In the genomic region with DNA sequence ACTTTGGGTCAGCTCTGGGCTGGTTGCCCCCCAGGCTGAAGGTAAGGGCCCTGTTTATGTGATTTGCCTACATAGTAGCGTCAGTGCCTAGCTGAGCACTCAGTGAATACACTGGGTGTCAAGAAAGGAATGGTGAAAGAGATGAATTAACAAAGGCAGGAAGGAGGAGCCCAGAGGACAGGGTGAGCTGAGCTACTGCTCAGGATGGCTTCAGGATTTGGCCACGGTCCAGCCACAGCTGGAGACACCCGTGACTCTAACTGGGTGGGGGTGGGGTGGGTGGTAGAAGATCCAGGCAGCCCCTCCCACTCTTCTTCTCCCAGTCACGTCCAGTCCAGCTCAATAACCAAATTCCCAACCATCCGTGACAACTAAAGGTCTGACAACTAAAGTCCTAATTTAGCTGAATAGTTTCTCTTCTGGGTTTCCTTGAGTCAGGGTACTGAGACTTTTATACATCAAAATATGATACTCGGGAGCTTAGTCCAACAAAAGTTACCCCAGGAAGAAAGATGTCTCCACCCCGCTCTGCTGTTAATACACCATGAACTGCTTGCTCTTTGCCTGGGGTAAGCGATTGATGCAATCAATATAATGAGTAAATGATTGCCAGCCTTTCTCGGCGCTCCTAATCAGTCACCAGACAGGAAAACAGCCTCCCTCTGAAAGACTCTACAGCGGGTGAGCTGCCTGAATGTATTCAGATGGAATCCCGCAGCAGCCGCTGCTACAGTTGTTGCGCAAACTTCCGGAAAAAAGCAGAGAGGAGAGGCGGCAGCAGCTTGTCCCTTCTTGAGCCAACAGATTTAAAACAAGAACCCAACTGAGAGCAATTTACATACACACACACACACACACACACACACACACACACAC, we compare ENCODE assay signal across 8 mouse cellular contexts. TPM values are rescaled to one million over a fixed set of nuclear protein-coding genes. Genes with fewer than 3 reads are reported as not detected.
DNase-seq lines count a peak whose midpoint lies in the region; ATAC-seq and TF ChIP-seq lines count a peak whose summit lies in the region.

No protein-coding gene starts in this region.

- H3K9me3 ChIP-seq in liver, embryonic 12.5 days (replicated peaks) = no peaks in the 10 kb centered on the region
- H3K9me3 ChIP-seq in midbrain, postnatal 0 days (ENCODE audit: low read length) = no peaks in the 10 kb centered on the region

- peak overlapping the region; percentile 36; the same call in 1 of the 2 replicates for H3K9ac ChIP-seq in liver, embryonic 12.5 days
- no peak overlapping the region for H3K9ac ChIP-seq in midbrain, postnatal 0 days (replicated peaks; ENCODE audit: low read length, poor library complexity, severe bottlenecking)

- no peaks in the 10 kb centered on the region for H3K36me3 ChIP-seq in liver, embryonic 12.5 days
- no peaks in the 10 kb centered on the region for H3K36me3 ChIP-seq in midbrain, postnatal 0 days (ENCODE audit: insufficient read depth, low read length)

- peak overlapping the region; percentile 22 for H3K4me3 ChIP-seq in bone marrow, adult 2 months (replicated peaks; ENCODE audit: control insufficient read depth, low read depth, low read length)
- peak overlapping the region; percentile 11; the same call in 1 of the 2 replicates for H3K4me3 ChIP-seq in liver, embryonic 12.5 days
- H3K4me3 ChIP-seq in midbrain, postnatal 0 days (ENCODE audit: low read depth, low read length) = no peak overlapping the region

- intact Hi-C loops in gastrocnemius, postnatal 14 days (cut with DNase I; ENCODE audit: low total_unique reads) = no loop called here

- H3K27ac ChIP-seq in bone marrow, adult 2 months (ENCODE audit: control insufficient read depth, insufficient read depth, low read depth, low read length, poor library complexity) = no peak overlapping the region
- peak overlapping the region; percentile 69 for H3K27ac ChIP-seq in liver, embryonic 12.5 days
- H3K27ac ChIP-seq in midbrain, postnatal 0 days (ENCODE audit: low read depth, low read length) = no peak overlapping the region

- no peak for TF ChIP-seq CTCF in bone marrow, adult 2 months (IDR thresholded peaks at IDR 0.05; ENCODE audit: control insufficient read depth, insufficient read depth, low read length)
- TF ChIP-seq CTCF in midbrain, postnatal 0 days (IDR thresholded peaks at IDR 0.05) = no peak

- WGBS in bone marrow, adult 2 months = 8% methylated on average over 16 of the region's 16 CpGs
- 13% methylated on average over 16 of the region's 16 CpGs for WGBS in liver, embryonic 12.5 days (ENCODE audit: insufficient replicate concordance)
- 11% methylated on average over 16 of the region's 16 CpGs for WGBS in midbrain, postnatal 0 days

- peak; percentile 77 for ATAC-seq in frontal cortex, adult (ENCODE audit: low TSS enrichment)
- peak; percentile 25 for ATAC-seq in inflammation-experienced regulatory T-cells, adult 6 months
- peak; percentile 81 for ATAC-seq in liver, embryonic 12.5 days
- peak; percentile 56 for ATAC-seq in midbrain, postnatal 0 days (ENCODE audit: low FRiP score)
- ATAC-seq in monocyte, adult 5-6 weeks (replicated peaks; ENCODE audit: insufficient number of reproducible peaks, low FRiP score, low TSS enrichment, poor library complexity, severe bottlenecking) = no peak

- no peak for DNase-seq in frontal cortex, postnatal 10 days (ENCODE audit: low spot score in 2 of 2)
- peak; percentile 55 for DNase-seq in gastrocnemius, postnatal 14 days
- DNase-seq in midbrain, postnatal 0 days (ENCODE audit: low spot score) = peak; percentile 50

- peak overlapping the region; percentile 48 for H3K4me2 ChIP-seq in liver, embryonic 12.5 days
- peak overlapping the region; percentile 42 for H3K4me2 ChIP-seq in midbrain, postnatal 0 days (ENCODE audit: low read depth, low read length, poor library complexity, severe bottlenecking)

- no peak for TF ChIP-seq POLR2A in bone marrow, adult 2 months (IDR thresholded peaks at IDR 0.05; ENCODE audit: borderline replicate concordance, control insufficient read depth, low read depth, low read length)

- no peaks in the 10 kb centered on the region; the same call in 1 of the 2 replicates for H3K4me1 ChIP-seq in bone marrow, adult 2 months (ENCODE audit: control insufficient read depth, insufficient read depth, low read length)
- H3K4me1 ChIP-seq in liver, embryonic 12.5 days = peaks cover 21% of the 10 kb centered on the region
- H3K4me1 ChIP-seq in midbrain, postnatal 0 days (ENCODE audit: insufficient read depth, low read length) = no peaks in the 10 kb centered on the region

- 0 out of 2 replicates have a peak, but pooled peaks cover 2% of the 10 kb centered on the region for H3K27me3 ChIP-seq in liver, embryonic 12.5 days (replicated peaks)
- no peaks in the 10 kb centered on the region for H3K27me3 ChIP-seq in midbrain, postnatal 0 days (ENCODE audit: insufficient read depth, low read length)

RNA-seq across cellular contexts. Expression of a gene that starts 8.9 kb away (rescaled TPM):
- polyA plus RNA-seq in bone marrow, adult 2 months (2011; ENCODE audit: insufficient read depth, insufficient read length, low replicate concordance, missing spikeins) = 42.3 and 84.6 TPM in 2 replicates
- total RNA-seq in gastrocnemius, postnatal 14 days (2021) = 10 to 100 TPM; 46.3 to 61.9 TPM
- polyA plus RNA-seq in inflammation-experienced regulatory T-cells, adult 6 months (2017; shearing (Covaris generic)) = 100 to 1,000 TPM; 167 to 333 (median 215) TPM
- polyA plus RNA-seq in liver, embryonic 12.5 days (2016; fragmentation: Nextera tagmentation; extraction: Ambion mirVana) = 325 and 327 TPM in 2 replicates
- 675 and 762 TPM in 2 replicates for total RNA-seq in midbrain, postnatal 0 days (2014; rRNA removed)
- polyA plus RNA-seq in midbrain, postnatal 0 days (2015; fragmentation: Nextera tagmentation; extraction: Ambion mirVana) = 1,218 and 1,259 TPM in 2 replicates
- 211 to 254 TPM (median 218 TPM) in 3 replicates for total RNA-seq in monocyte, adult 5-6 weeks (2017)

RNA-seq across cellular contexts. Expression of a gene that starts 52.9 kb away (rescaled TPM):
- 18.2 and 45.1 TPM in 2 replicates for polyA plus RNA-seq in bone marrow, adult 2 months (2011; ENCODE audit: insufficient read depth, insufficient read length, low replicate concordance, missing spikeins)
- total RNA-seq in gastrocnemius, postnatal 14 days (2021) = 10 to 100 TPM; 23.8 to 26.7 TPM
- 10 to 100 TPM; 47.3 to 68.0 (median 67.7) TPM for polyA plus RNA-seq in inflammation-experienced regulatory T-cells, adult 6 months (2017; shearing (Covaris generic))
- polyA plus RNA-seq in liver, embryonic 12.5 days (2016; fragmentation: Nextera tagmentation; extraction: Ambion mirVana) = 24.9 and 28.0 TPM in 2 replicates
- 17.0 and 23.7 TPM in 2 replicates for total RNA-seq in midbrain, postnatal 0 days (2014; rRNA removed)
- 10.3 and 11.4 TPM in 2 replicates for polyA plus RNA-seq in midbrain, postnatal 0 days (2015; fragmentation: Nextera tagmentation; extraction: Ambion mirVana)
- 104 to 119 TPM (median 113 TPM) in 3 replicates for total RNA-seq in monocyte, adult 5-6 weeks (2017)

Comparison
In these comparisons a context has a peak if more than half of its experiments do, and no peak if none do; other contexts are left out.
1. DNase-seq: peak in gastrocnemius, postnatal 14 days (single experiment) and midbrain, postnatal 0 days (single experiment); none in frontal cortex, postnatal 10 days (0 of 2).